Mouse (Mus musculus): ENCODE results near the gene Ildr1.

Gene Ildr1

GRCm38 (mm10) chr16:36693818-36694413 lies at the start of gene Ildr1:
TSS of gene Ildr1 (plus strand) at chr16:36693978.
- DNase-seq = peak; percentile 30

- no peak for DNase-seq
These were observed 48.7 kb upstream of the Ildr1 start for GRCm38 (mm10) chr16:36645124-36645523.

GRCm38 (mm10) chr16:36649304-36649703 lies 44.5 kb upstream of the Ildr1 start:
- no peak for DNase-seq

GRCm38 (mm10) chr16:36650511-36650910 lies 43.3 kb upstream of the Ildr1 start:
- no peak for DNase-seq

GRCm38 (mm10) chr16:36651174-36651766 lies 42.5 kb upstream of the Ildr1 start:
- no peak for DNase-seq

- no peak for DNase-seq
These were observed 38.6 kb upstream of the Ildr1 start for GRCm38 (mm10) chr16:36655199-36655598.

- DNase-seq = no peak
These were observed 37.9 kb upstream of the Ildr1 start for GRCm38 (mm10) chr16:36655910-36656309.

- no peak for DNase-seq
These were observed 32.4 kb upstream of the Ildr1 start for GRCm38 (mm10) chr16:36661330-36661729.

- no peak for DNase-seq
These were observed 30.3 kb upstream of the Ildr1 start for GRCm38 (mm10) chr16:36663484-36663883.

GRCm38 (mm10) chr16:36665782-36666181 lies 28.0 kb upstream of the Ildr1 start, which contains the start of gene Cd86:
TSS of gene Cd86 (minus strand) at chr16:36666081.
- DNase-seq = no peak

GRCm38 (mm10) chr16:36666448-36667017 lies 27.2 kb upstream of the Ildr1 start:
- DNase-seq = peak; percentile 16

GRCm38 (mm10) chr16:36670590-36670989 lies 23.2 kb upstream of the Ildr1 start:
- no peak for DNase-seq

GRCm38 (mm10) chr16:36673196-36673595 lies 20.6 kb upstream of the Ildr1 start:
- no peak for DNase-seq

GRCm38 (mm10) chr16:36674457-36675204 lies 19.1 kb upstream of the Ildr1 start:
- peak; percentile 40 for DNase-seq

- no peak for DNase-seq
These were observed 18.5 kb upstream of the Ildr1 start for GRCm38 (mm10) chr16:36675304-36675703.

GRCm38 (mm10) chr16:36675902-36676301 lies 17.9 kb upstream of the Ildr1 start:
- DNase-seq = no peak

- DNase-seq = no peak
These were observed 11.9 kb upstream of the Ildr1 start for GRCm38 (mm10) chr16:36681829-36682228.

- DNase-seq = no peak
These were observed 9.4 kb upstream of the Ildr1 start for GRCm38 (mm10) chr16:36684325-36684918.

- DNase-seq = no peak
These were observed 5.7 kb upstream of the Ildr1 start for GRCm38 (mm10) chr16:36688076-36688475.

- no peak for DNase-seq
These were observed 2.3 kb upstream of the Ildr1 start for GRCm38 (mm10) chr16:36691484-36691883.

- DNase-seq = no peak
These were observed 1.1 kb downstream of the Ildr1 start for GRCm38 (mm10) chr16:36694798-36695290.

GRCm38 (mm10) chr16:36697331-36697730 lies 3.6 kb downstream of the Ildr1 start:
- DNase-seq = no peak

- DNase-seq = no peak
These were observed 6.7 kb downstream of the Ildr1 start for GRCm38 (mm10) chr16:36700484-36700883.
